Mouse (Mus musculus) intestine, postnatal 0 days (tissue): ENCODE data around the gene Tmem9b. TPM values are rescaled to one million over a fixed set of nuclear protein-coding genes. Genes with fewer than 3 reads are reported as not detected.

Experiments used
- ATAC-seq: fragments of 200-750 bp; cut with Nextera tagmentation; 2 replicates; pipeline ENCODE4 v1.8.0; 2017; ENCODE audit warnings: mild to moderate bottlenecking, moderate TSS enrichment, moderate library complexity
- H3K27ac ChIP-seq: fragments of 300-500 bp; sonication (generic); 2 replicates; pipeline ENCODE4 v1.5.1; 2014; ENCODE audit warnings: mild to moderate bottlenecking, low read depth, low read length, moderate library complexity
- H3K27me3 ChIP-seq: fragments of 300-500 bp; sonication (generic); replicated peaks from 2 replicates; pipeline ENCODE4 v1.6.1; 2014; ENCODE audit warnings: low read length, mixed read lengths; ENCODE audit not compliant: control insufficient read depth, insufficient read depth
- H3K36me3 ChIP-seq: fragments of 300-500 bp; sonication (generic); 2 replicates; pipeline ENCODE4 v1.6.1; 2014; ENCODE audit warnings: mild to moderate bottlenecking, moderate library complexity; ENCODE audit not compliant: control insufficient read depth, insufficient read depth
- H3K4me1 ChIP-seq: fragments of 300-500 bp; sonication (generic); replicated peaks from 2 replicates; pipeline ENCODE4 v1.6.1; 2014; ENCODE audit warnings: antibody characterized with exemption, low read length, mixed read lengths; ENCODE audit not compliant: control insufficient read depth, insufficient read depth
- H3K4me2 ChIP-seq: fragments of 300-500 bp; sonication (generic); replicated peaks from 2 replicates; pipeline ENCODE4 v1.6.1; 2014; ENCODE audit warnings: low read depth, mild to moderate bottlenecking, moderate library complexity
- H3K4me3 ChIP-seq: fragments of 300-500 bp; sonication (generic); 2 replicates; pipeline ENCODE4 v1.5.1; 2014; ENCODE audit warnings: low read depth, low read length
- H3K9ac ChIP-seq: fragments of 300-500 bp; sonication (generic); 2 replicates; pipeline ENCODE4 v1.6.1; 2014; ENCODE audit warnings: mild to moderate bottlenecking, low read depth, low read length
- H3K9me3 ChIP-seq: fragments of 300-500 bp; sonication (generic); 2 replicates; pipeline ENCODE4 v1.6.1; 2016; ENCODE audit warnings: mixed run types; ENCODE audit not compliant: control insufficient read depth
- CTCF ChIP-seq: sonication (generic); IDR thresholded peaks from 2 replicates; pipeline ENCODE4 v1.5.1; 2016; ENCODE audit warnings: low read depth, mild to moderate bottlenecking, control low read depth, antibody characterized with exemption, moderate library complexity
- WGBS: fragments of 180-500 bp; shearing (Covaris S2); extraction: QIAGEN DNeasy Blood & Tissue Kit; methylation state at CpG from one replicate; pipeline ENCODE4 v1.1.7; 2014; 5-methylcytosine and 5-hydroxymethylcytosine counted together
- polyA plus RNA-seq: library from polyadenylated mRNA; unstranded; fragments of >200 nt; fragmentation: Nextera tagmentation; extraction: Ambion mirVana; gene quantifications from 2 replicates; pipeline ENCODE4 v1.2.1, GENCODE M21; 2015

Gene Tmem9b
- polyA plus RNA-seq, 1 experiment from 2014 or later, result 145 TPM

DNA sequence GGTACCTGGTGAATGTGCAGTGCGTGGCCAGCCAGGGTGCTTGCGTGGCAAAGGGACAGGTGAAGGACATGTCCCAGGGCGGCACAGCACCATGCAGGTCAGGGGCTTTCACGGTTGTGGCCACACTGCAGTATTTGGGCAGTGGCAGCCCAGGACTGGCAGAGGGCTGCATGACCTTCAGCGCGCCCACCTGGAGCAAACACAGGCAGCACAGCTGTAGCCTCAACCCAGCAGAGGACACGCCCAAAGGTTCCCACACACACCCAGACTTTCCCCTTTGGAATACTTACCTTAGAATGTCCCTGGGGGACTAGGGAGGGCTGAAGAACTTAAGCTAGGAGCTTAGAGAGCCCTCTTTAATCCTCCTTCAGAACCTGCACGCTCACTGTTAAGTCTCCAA is 29.6 kb downstream of the Tmem9b start:
- no peak overlapping the region for H3K9ac ChIP-seq
- H3K9me3 ChIP-seq, result no peaks in the 10 kb centered on the region
- TF ChIP-seq CTCF, result no peak
- no peaks in the 10 kb centered on the region for H3K4me1 ChIP-seq
- no peak overlapping the region for H3K27ac ChIP-seq
- H3K4me2 ChIP-seq, result no peak overlapping the region
- no peak for ATAC-seq
- H3K4me3 ChIP-seq, result no peak overlapping the region
- 83% methylated on average over 8 of the region's 8 CpGs for WGBS
- H3K36me3 ChIP-seq, result no peaks in the 10 kb centered on the region
- H3K27me3 ChIP-seq, result no peaks in the 10 kb centered on the region

DNA sequence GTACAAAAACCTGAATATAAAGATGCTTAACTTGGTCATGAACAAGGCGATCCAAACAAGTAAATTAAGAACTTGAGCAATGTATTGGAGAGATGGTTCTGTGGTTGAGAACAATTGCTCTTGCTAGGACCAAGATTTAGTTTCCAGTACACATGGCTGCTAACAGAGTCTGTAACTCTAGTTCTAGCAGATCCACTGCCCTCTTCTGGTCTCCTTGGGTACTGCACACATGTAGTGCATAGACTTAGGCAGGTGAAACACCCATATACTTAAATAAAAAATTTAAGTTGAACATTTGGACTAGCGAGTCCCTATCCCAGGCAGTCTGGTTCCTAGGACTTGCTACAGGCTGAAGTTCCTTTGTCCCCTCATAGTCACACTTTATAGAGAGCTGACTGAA is 30.1 kb downstream of the Tmem9b start:
- Histone ChIP-seq H3K9ac (no peak overlapping the region), H3K36me3 (no peaks in the 10 kb centered on the region), H3K4me2 (no peak overlapping the region), H3K4me3 (no peak overlapping the region), H3K9me3 (no peaks in the 10 kb centered on the region), H3K4me1 (no peaks in the 10 kb centered on the region), H3K27ac (no peak overlapping the region), H3K27me3 (no peaks in the 10 kb centered on the region)
- WGBS, result 97% methylated on average over 2 of the region's 2 CpGs
- peak; percentile 47 for TF ChIP-seq CTCF
- no peak for ATAC-seq

DNA sequence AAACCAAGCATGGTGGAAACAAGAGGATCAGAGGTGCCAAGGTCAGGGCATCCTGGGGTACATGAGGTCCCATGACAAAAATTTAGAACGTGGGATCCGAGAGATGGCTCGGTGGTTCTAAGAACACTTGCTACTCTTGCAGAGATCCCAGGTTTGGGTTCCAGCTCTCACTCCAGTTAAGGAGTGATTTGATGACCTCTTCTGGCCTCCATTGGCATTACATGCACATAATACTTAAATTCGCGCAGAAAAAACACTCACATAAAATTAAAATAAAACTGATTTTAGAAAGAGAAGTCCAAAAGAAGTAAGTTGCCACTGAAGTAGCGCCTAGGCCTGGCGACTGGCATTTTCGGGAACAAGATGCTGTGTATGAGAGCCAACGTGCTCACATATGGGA is 33.4 kb downstream of the Tmem9b start:
- Histone ChIP-seq H3K4me2 (no peak overlapping the region), H3K27ac (no peak overlapping the region), H3K4me1 (no peaks in the 10 kb centered on the region), H3K36me3 (no peaks in the 10 kb centered on the region), H3K9ac (no peak overlapping the region), H3K9me3 (no peaks in the 10 kb centered on the region), H3K27me3 (no peaks in the 10 kb centered on the region), H3K4me3 (no peak overlapping the region)
- peak; percentile 71 for TF ChIP-seq CTCF
- 65% methylated on average over 9 of the region's 9 CpGs for WGBS
- ATAC-seq, result no peak

DNA sequence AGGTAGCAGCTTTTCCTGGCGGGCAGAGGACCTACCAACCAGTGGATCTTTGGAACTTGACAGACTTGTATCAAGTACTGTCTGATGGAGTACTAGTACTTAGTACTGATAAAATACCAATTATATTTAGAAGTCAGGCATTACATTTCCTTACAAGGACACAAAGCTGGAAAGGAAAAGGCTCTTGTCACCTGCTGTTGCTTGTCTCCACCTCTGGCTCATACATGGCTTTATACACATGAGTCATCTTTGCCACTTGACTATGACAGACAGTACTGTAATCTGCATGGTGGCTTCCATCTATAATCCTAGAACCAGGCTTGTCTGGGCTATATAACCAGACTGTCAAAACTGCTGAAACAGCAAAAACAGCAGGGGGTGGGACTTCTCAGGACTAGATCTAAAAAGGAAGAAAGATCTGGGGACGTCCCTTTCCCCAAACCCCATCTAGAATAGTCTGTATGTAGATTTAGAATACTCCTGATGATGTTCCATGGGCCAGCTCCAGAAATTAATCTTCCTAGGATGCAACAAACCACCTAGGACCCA is 39.2 kb downstream of the Tmem9b start:
- H3K27ac ChIP-seq, result no peak overlapping the region
- no peak for ATAC-seq
- 84% methylated on average over 2 of the region's 2 CpGs for WGBS

DNA sequence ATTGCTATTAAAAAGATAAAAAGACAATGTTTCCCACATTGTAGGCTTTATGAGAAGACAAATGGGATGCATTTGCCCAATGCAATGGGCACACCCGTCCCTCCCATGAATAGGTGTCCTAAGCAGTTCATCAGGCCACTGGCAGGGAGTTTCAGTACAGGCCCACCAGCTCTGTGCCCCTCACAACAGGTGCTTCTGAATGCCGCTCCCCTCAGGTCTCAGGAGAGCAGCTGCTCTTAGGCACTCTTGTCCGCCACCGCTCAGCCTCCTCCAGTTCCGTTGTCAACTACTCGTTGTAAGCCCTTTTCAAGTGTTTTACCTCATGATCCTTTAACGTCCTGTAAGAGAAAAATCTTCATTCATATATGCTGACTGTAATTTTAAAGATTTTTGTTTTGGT is 40.5 kb downstream of the Tmem9b start:
- Histone ChIP-seq H3K36me3 (peaks cover 44% of the 10 kb centered on the region; the same call in 1 of the 2 replicates), H3K9me3 (no peaks in the 10 kb centered on the region), H3K9ac (no peak overlapping the region), H3K4me3 (no peak overlapping the region), H3K27ac (no peak overlapping the region), H3K4me1 (no peaks in the 10 kb centered on the region), H3K4me2 (no peak overlapping the region), H3K27me3 (no peaks in the 10 kb centered on the region)
- no peak for TF ChIP-seq CTCF
- no peak for ATAC-seq
- whole genome bisulfite sequencing, result 93% methylated on average over 7 of the region's 7 CpGs

More for the DNA sequence above, 39.2 kb downstream of the Tmem9b start:
- Histone ChIP-seq H3K27me3 (no peaks in the 10 kb centered on the region), H3K9ac (no peak overlapping the region), H3K4me3 (no peak overlapping the region), H3K4me1 (no peaks in the 10 kb centered on the region), H3K4me2 (no peak overlapping the region), H3K36me3 (peaks cover 35% of the 10 kb centered on the region; the same call in 1 of the 2 replicates), H3K9me3 (no peaks in the 10 kb centered on the region)
- TF ChIP-seq CTCF, result no peak

DNA sequence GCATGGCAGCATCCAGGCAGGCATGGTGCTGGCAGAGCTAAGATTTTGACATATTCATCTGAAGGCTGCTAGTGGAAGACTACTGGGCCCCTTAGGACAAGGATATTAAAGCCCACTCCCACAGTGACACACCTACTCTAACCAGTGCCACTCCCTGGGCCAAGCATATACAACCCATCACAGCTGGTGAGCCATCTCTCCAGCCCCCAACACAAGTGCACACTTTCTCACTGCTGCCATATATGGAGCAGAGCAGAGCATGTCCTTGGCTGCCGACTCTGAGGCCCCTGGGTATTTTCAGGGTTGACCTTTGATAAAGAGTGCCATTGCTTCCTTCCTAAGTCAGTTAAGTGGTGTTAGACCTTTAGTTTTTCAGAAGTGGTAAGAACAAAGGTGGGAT is 42.6 kb downstream of the Tmem9b start:
- H3K27ac ChIP-seq, result no peak overlapping the region

DNA sequence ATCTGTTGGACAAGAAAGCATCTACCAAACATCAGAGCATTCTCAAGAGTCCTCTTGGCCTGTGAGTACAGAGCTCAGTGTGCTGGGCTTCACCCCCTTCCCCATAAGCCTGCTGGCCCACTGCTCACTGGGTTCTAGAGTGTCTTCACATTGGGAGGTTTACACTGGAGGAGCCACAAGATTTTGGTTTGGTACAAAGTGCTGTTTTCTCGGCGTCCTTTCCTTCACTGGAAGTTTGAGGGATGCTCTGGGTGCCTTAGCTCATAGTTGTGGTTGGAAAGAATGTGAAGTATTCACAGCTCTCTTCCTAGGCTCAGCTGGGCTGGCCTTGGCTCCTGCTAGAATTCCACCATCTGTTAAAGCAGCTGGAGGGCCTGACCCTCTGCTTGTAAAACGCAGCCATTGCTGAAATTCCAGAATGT is 43.7 kb downstream of the Tmem9b start:
- TF ChIP-seq CTCF, result no peak
- H3K27me3 ChIP-seq, result no peaks in the 10 kb centered on the region
- no peaks in the 10 kb centered on the region for H3K4me1 ChIP-seq
- ATAC-seq, result no peak
- peaks cover 44% of the 10 kb centered on the region; the same call in 1 of the 2 replicates for H3K36me3 ChIP-seq
- no peak overlapping the region for H3K9ac ChIP-seq
- no peak overlapping the region for H3K4me3 ChIP-seq
- no peak overlapping the region for H3K4me2 ChIP-seq
- WGBS, result 38% methylated on average over 3 of the region's 3 CpGs
- H3K9me3 ChIP-seq, result no peaks in the 10 kb centered on the region
- H3K27ac ChIP-seq, result no peak overlapping the region

More for the DNA sequence above, 42.6 kb downstream of the Tmem9b start:
- no peak for ATAC-seq
- no peak overlapping the region for H3K4me3 ChIP-seq
- TF ChIP-seq CTCF, result no peak
- no peaks in the 10 kb centered on the region for H3K4me1 ChIP-seq
- no peaks in the 10 kb centered on the region for H3K9me3 ChIP-seq
- H3K9ac ChIP-seq, result no peak overlapping the region
- no peaks in the 10 kb centered on the region for H3K27me3 ChIP-seq
- H3K4me2 ChIP-seq, result no peak overlapping the region
- H3K36me3 ChIP-seq, result peaks cover 44% of the 10 kb centered on the region; the same call in 1 of the 2 replicates
- WGBS, result 13% methylated on average over 1 of the region's 1 CpGs
